Mouse (Mus musculus) small intestine, adult 2 months (tissue): ENCODE measurements around the gene Cela1. TPM values are rescaled to one million over a fixed set of nuclear protein-coding genes. Genes with fewer than 3 reads are reported as not detected.

ENCODE experiments used
- H3K27ac ChIP-seq: fragments of 200-500 bp; 2 replicates; pipeline ENCODE4 v1.5.1; 2012; ENCODE audit warnings: low read depth, low read length, control low read depth, inconsistent platforms; ENCODE audit not compliant: insufficient read depth
- H3K27me3 ChIP-seq: fragments of 200-500 bp; 2 replicates; pipeline ENCODE4 v1.6.1; 2012; ENCODE audit warnings: mild to moderate bottlenecking, moderate library complexity, low read length, inconsistent platforms; ENCODE audit not compliant: control insufficient read depth, insufficient read depth
- H3K36me3 ChIP-seq: fragments of 200-500 bp; 2 replicates; pipeline ENCODE4 v1.6.1; 2012; ENCODE audit warnings: mild to moderate bottlenecking, low read length, control low read depth, inconsistent platforms; ENCODE audit not compliant: control insufficient read depth, insufficient read depth
- H3K4me1 ChIP-seq: fragments of 200-500 bp; 2 replicates; pipeline ENCODE4 v1.6.1; 2012; ENCODE audit warnings: low read length, inconsistent platforms, mixed read lengths; ENCODE audit not compliant: control insufficient read depth, insufficient read depth, insufficient read length
- H3K4me3 ChIP-seq: fragments of 200-500 bp; 2 replicates; pipeline ENCODE4 v1.5.1; 2012; ENCODE audit warnings: low read depth, mild to moderate bottlenecking, control low read depth, inconsistent platforms, low read length, moderate library complexity
- CTCF ChIP-seq: fragments of 200-500 bp; IDR thresholded peaks from 2 replicates; pipeline ENCODE4 v1.5.1; 2012; ENCODE audit warnings: low read depth, mild to moderate bottlenecking, control low read depth, inconsistent platforms, low read length, moderate library complexity, mixed read lengths; ENCODE audit not compliant: insufficient replicate concordance, insufficient read length; ENCODE audit errors: extremely low read depth
- POLR2A ChIP-seq: fragments of 200-500 bp; IDR thresholded peaks from 2 replicates; pipeline ENCODE4 v1.6.1; 2012; ENCODE audit warnings: low read depth, mild to moderate bottlenecking, control low read depth, inconsistent platforms, low read length, moderate library complexity
- WGBS: fragments of 180-500 bp; shearing (Covaris S2); methylation state at CpG from one replicate; pipeline ENCODE4 v1.1.7; 2018; 5-methylcytosine and 5-hydroxymethylcytosine counted together
- polyA plus RNA-seq: library from polyadenylated mRNA; depleted of rRNA; stranded (reverse); fragments of >200 nt; gene quantifications from 2 replicates; pipeline ENCODE4 v1.2.3, GENCODE M21; 2012

The Cela1 gene
- polyA plus RNA-seq, 1 experiment, result 55.9 TPM

DNA sequence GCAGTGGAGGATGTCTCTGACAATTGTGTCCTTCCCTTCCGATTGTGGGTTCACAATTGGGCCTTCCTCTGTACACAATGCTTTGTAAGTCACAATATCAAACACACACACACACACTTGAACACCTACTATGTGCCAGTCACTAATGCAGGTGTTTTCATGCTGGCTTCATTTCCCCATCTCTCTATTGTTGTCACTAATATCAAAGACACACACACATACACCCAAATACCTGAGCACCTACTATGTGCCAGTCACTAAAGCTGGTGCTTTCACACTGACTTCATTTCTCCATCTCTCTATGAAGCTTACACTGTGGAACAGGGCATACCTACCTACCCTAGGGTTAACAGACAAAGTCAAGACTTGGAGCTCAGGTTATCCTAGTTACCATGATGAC lies 17.7 kb upstream of the Cela1 start:
- H3K27me3 ChIP-seq, result no peaks in the 10 kb centered on the region
- no peak overlapping the region for H3K4me3 ChIP-seq
- H3K27ac ChIP-seq, result peak overlapping the region; percentile 7
- peaks cover 50% of the 10 kb centered on the region for H3K36me3 ChIP-seq
- WGBS, result 82% methylated on average over 1 of the region's 1 CpGs
- TF ChIP-seq POLR2A (no peak), CTCF (no peak)
- peaks cover 3% of the 10 kb centered on the region for H3K4me1 ChIP-seq

- WGBS, result 79% methylated on average over 17 of the region's 17 CpGs
- Histone ChIP-seq H3K4me1 (peaks cover 3% of the 10 kb centered on the region), H3K4me3 (no peak overlapping the region), H3K36me3 (peaks cover 51% of the 10 kb centered on the region), H3K27me3 (no peaks in the 10 kb centered on the region), H3K27ac (no peak overlapping the region)
- TF ChIP-seq POLR2A, result no peak
- TF ChIP-seq CTCF, result no peak
Observed at GRCm38 (mm10) chr15:100703913-100704312, 16.2 kb upstream of the Cela1 start.

- 21% methylated on average over 6 of the region's 6 CpGs for WGBS
- TF ChIP-seq CTCF, result no peak
- TF ChIP-seq POLR2A, result no peak
- no peaks in the 10 kb centered on the region for H3K27me3 ChIP-seq
Observed at GRCm38 (mm10) chr15:100701856-100702255, 14.1 kb upstream of the Cela1 start.

GRCm38 (mm10) chr15:100701108-100701507 lies 13.4 kb upstream of the Cela1 start:
- Histone ChIP-seq H3K27me3 (no peaks in the 10 kb centered on the region), H3K4me1 (peaks cover 3% of the 10 kb centered on the region), H3K4me3 (no peak overlapping the region), H3K27ac (peak overlapping the region; percentile 32), H3K36me3 (peaks cover 74% of the 10 kb centered on the region)
- TF ChIP-seq CTCF, result no peak
- TF ChIP-seq POLR2A, result no peak
- WGBS, result 64% methylated on average over 10 of the region's 10 CpGs

More at GRCm38 (mm10) chr15:100701856-100702255, 14.1 kb upstream of the Cela1 start:
- H3K27ac ChIP-seq, result no peak overlapping the region
- H3K4me3 ChIP-seq, result no peak overlapping the region
- peaks cover 68% of the 10 kb centered on the region for H3K36me3 ChIP-seq
- peaks cover 3% of the 10 kb centered on the region for H3K4me1 ChIP-seq

DNA sequence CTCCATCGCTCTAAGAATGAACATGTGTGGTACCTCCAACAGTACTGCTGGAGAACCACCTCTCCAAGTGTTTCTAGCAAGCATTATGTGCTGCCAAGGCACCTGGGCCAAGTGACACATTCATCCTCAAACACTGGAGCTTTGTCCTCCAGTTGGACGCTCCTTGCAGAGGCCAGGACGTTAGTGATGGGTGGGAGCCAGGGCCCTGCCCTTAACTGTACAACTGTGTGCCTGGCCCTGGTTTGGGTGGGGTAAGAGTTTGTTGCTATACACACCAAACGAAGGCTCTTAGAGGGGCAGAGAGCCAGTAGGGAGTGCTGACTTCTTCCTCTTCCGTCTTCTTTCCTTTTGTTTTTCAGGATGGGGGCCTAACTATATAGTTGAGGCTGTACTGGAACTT lies 12.7 kb upstream of the Cela1 start:
- Histone ChIP-seq H3K4me1 (peaks cover 3% of the 10 kb centered on the region), H3K36me3 (peaks cover 79% of the 10 kb centered on the region), H3K4me3 (no peak overlapping the region), H3K27me3 (no peaks in the 10 kb centered on the region), H3K27ac (peak overlapping the region; percentile 32; the same call in 1 of the 2 replicates)
- no peak for TF ChIP-seq POLR2A
- no peak for TF ChIP-seq CTCF
- WGBS, result 31% methylated on average over 5 of the region's 5 CpGs

- Histone ChIP-seq H3K4me1 (peaks cover 3% of the 10 kb centered on the region), H3K27ac (no peak overlapping the region), H3K4me3 (no peak overlapping the region), H3K36me3 (peaks cover 82% of the 10 kb centered on the region), H3K27me3 (no peaks in the 10 kb centered on the region)
- WGBS, result 68% methylated on average over 6 of the region's 6 CpGs
- TF ChIP-seq POLR2A, result no peak
- TF ChIP-seq CTCF, result no peak
Observed at GRCm38 (mm10) chr15:100699386-100699785, 11.7 kb upstream of the Cela1 start.

GRCm38 (mm10) chr15:100698078-100698477 lies 10.4 kb upstream of the Cela1 start:
- 87% methylated on average over 10 of the region's 10 CpGs for WGBS
- TF ChIP-seq CTCF (no peak), POLR2A (no peak)

DNA sequence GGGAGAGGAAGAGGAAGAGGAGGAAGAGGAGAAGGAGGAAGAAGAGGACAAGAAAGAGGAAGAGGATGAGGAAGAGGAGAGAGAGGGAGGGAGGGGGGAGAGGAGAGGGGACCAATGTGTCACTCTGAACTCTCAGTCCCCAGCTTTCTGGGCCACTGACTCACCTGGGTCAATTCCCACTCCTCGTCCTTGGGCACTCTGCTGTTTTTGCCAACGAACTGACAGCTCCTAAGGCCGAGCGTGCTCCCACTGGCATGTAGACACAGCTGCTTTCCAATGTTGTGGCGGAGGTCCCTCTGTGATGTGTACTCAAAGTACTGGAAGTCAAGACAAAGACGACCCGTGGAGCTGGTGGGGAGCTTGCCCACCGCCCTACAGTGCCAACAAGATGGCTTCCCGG lies 6.7 kb upstream of the Cela1 start:
- Histone ChIP-seq H3K4me1 (no peaks in the 10 kb centered on the region), H3K36me3 (peaks cover 70% of the 10 kb centered on the region)
- 90% methylated on average over 9 of the region's 9 CpGs for WGBS

More at GRCm38 (mm10) chr15:100698078-100698477, 10.4 kb upstream of the Cela1 start:
- Histone ChIP-seq H3K4me1 (peaks cover 3% of the 10 kb centered on the region), H3K27me3 (no peaks in the 10 kb centered on the region), H3K4me3 (no peak overlapping the region), H3K27ac (no peak overlapping the region), H3K36me3 (peaks cover 79% of the 10 kb centered on the region)

More for the DNA sequence above, 6.7 kb upstream of the Cela1 start:
- no peak overlapping the region for H3K4me3 ChIP-seq
- no peak for TF ChIP-seq CTCF
- TF ChIP-seq POLR2A, result no peak
- no peak overlapping the region for H3K27ac ChIP-seq
- H3K27me3 ChIP-seq, result no peaks in the 10 kb centered on the region
